Mouse (Mus musculus): ENCODE data around the gene Selenof. TPM values are rescaled to one million over a fixed set of nuclear protein-coding genes. Genes with fewer than 3 reads are reported as not detected.

The Selenof gene
- polyA plus RNA-seq, 1 experiment from 2014 or later: 272 TPM

Other genes with a start within 250 kb of the Selenof start
- gene Hs2st1, start 123 bp upstream of the Selenof start, polyA plus RNA-seq (2015; fragmentation: Nextera tagmentation; extraction: Ambion mirVana): 1.4 and 1.6 TPM in 2 replicates
- gene Sh3glb1, start 150.0 kb downstream of the Selenof start, polyA plus RNA-seq (2015; fragmentation: Nextera tagmentation; extraction: Ambion mirVana): 78.8 and 83.3 TPM in 2 replicates
- 4.5 and 4.9 TPM in 2 replicates for gene Clca3a1, start 190.7 kb downstream of the Selenof start, polyA plus RNA-seq (2015; fragmentation: Nextera tagmentation; extraction: Ambion mirVana)
- gene Clca3a2, start 249.2 kb downstream of the Selenof start, polyA plus RNA-seq (2015; fragmentation: Nextera tagmentation; extraction: Ambion mirVana): not detected in 2 replicates

Data from liver, embryonic 16.5 days (tissue).